Mouse (Mus musculus) gastrocnemius, postnatal 14 days (tissue): ENCODE results near the gene Gm49380. TPM values are rescaled to one million over a fixed set of nuclear protein-coding genes. Genes with fewer than 3 reads are reported as not detected.

Source experiments
- DNase-seq: peaks from one replicate; pipeline ENCODE4 v3.0.0; 2021; ENCODE audit warnings: mixed read lengths
- intact Hi-C: fragments of 180-260 bp; cut with DNase I; formaldehyde crosslinking; loops from one replicate; pipeline ENCODE4 v1.15.1; 2025; ENCODE audit warnings: low total_unique reads
- total RNA-seq, 2 experiments: library from RNA; stranded (reverse); gene quantifications; 2 replicates each; pipeline ENCODE4 v1.2.3; 2021

Gene Gm49380
- total RNA-seq, 2 experiments from 2014 or later = 0.23 to 1.2 TPM

DNA sequence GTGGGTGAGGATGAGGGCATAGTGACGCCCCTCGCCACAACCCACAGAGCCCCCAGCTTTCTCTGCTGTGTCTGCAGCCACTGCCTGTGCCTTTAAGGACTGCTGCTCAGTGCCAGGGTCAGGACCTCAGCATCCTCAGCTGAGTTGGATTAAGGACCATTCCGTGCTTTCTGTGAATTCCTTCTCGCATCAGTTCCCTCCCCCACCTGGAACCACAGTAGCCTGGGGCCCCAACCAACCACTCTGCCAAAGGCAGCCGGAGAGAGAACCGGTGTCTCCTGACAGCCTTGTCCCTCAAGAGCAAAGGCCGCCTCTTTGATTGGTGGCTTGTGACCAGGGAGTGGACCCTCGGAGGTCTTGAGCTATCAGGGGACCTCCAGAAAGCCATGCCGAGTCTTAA lies 11.8 kb downstream of the Gm49380 start, which contains the start of gene Mfrp:
Gene Mfrp, plus strand, starts transcription at position 240 of the 400 bp plus-strand sequence.
- DNase-seq = no peak
- intact Hi-C loops = no loop called here

- intact Hi-C loops = no loop called here
- DNase-seq = no peak
These were observed 16.8 kb downstream of the Gm49380 start for GRCm38 (mm10) chr9:44096536-44096935.

GRCm38 (mm10) chr9:44095781-44096180 lies 17.5 kb downstream of the Gm49380 start:
- DNase-seq = no peak
- intact Hi-C loops = no loop called here

GRCm38 (mm10) chr9:44094737-44095136 lies 18.6 kb downstream of the Gm49380 start:
- intact Hi-C loops = no loop called here
- no peak for DNase-seq

- peak; percentile 85 for DNase-seq
- intact Hi-C loops = no loop called here
These were observed 19.4 kb downstream of the Gm49380 start for GRCm38 (mm10) chr9:44093612-44094503.

- intact Hi-C loops = no loop called here
- no peak for DNase-seq
These were observed 24.3 kb downstream of the Gm49380 start for GRCm38 (mm10) chr9:44088877-44089608.

- intact Hi-C loops = no loop called here
- DNase-seq = peak; percentile 69
These were observed 25.4 kb downstream of the Gm49380 start for GRCm38 (mm10) chr9:44087761-44088455.

DNA sequence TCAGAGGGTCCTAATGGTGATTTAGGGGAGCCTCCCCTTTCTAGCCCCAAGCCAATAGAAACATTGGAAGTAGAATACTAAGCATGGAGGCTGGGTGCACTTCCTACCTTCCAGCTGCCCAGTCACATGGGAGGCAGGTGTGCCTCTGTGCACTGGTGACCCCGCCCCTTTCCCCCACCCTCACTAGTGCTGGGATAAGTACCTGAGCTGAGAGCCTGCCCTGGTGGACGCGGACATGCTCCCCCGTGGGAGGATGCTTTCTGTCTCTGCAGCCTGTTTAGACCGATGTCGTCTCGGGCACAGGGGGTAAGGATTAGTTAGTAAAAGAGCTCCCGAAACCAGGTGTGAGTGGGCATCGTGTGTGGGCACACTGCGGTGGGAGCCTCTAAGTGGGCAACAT lies 26.3 kb downstream of the Gm49380 start:
- no peak for DNase-seq
- intact Hi-C loops = no loop called here

- intact Hi-C loops = no loop called here
- DNase-seq = peak; percentile 76
These were observed 27.3 kb downstream of the Gm49380 start for GRCm38 (mm10) chr9:44085741-44086665.

GRCm38 (mm10) chr9:44085276-44085675 lies 28.0 kb downstream of the Gm49380 start:
- intact Hi-C loops = no loop called here
- no peak for DNase-seq

GRCm38 (mm10) chr9:44084659-44085229 lies 28.6 kb downstream of the Gm49380 start:
- DNase-seq = peak; percentile 97
- intact Hi-C loops = no loop called here

DNA sequence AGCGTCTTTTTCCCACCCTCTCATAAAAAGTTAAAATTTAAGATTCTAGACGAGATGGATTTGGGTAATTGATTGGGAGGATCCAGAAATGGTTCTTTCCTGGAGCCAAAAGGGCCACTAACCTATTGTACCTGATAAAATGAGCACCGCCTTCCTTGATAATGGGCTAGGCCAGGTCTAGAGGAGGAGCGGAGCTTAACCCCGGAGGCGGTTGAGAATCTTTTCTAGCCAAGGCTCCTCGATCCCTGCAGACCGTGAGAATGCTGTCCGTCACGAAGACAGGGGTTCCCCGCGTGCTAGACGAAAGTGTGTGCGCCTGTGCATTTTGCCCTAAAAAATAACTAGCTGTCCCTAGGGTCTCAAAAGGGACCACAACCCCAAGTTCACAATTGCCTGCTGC lies 29.1 kb downstream of the Gm49380 start:
- intact Hi-C loops = no loop called here
- no peak for DNase-seq

- no peak for DNase-seq
- intact Hi-C loops = no loop called here
These were observed 29.7 kb downstream of the Gm49380 start for GRCm38 (mm10) chr9:44083392-44084121.

DNA sequence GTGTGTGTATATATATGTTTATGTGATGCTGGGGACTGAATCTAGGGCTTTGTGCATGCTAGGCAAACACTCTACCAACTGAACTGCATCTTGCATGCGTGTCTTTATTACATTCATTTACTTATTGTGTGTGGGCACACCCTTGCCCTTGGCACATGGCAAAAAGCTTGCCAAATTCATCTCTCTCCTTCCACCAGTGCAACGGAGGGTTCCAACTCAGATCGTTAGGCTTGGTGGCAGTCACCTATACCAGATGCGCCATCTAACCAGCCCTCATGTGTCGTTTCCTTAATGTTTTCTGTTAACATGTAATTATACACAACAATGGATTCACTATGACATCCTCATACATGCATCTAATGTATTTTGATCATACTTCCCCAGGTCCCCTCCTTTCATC lies 31.0 kb downstream of the Gm49380 start:
- intact Hi-C loops = no loop called here
- no peak for DNase-seq

DNA sequence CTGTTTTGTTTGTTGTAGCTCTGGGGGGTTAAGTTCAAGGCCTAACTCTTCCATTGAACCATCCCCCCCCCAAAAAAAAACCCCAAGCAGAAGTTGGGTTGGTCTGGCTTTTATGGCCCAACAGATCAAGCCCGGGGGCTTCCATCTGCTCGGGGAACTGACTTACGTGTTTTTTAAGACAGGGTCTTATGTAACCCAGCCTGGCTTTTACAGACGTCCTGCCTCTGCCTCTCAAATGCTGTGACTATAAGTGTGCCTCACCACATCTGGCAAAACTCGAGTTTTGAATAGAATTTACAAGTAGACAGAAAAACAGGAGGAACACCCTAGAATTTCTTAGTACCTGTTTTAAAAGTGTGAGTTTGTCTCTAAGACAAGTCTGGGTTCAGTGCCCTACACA lies 31.7 kb downstream of the Gm49380 start:
- DNase-seq = no peak
- intact Hi-C loops = no loop called here

DNA sequence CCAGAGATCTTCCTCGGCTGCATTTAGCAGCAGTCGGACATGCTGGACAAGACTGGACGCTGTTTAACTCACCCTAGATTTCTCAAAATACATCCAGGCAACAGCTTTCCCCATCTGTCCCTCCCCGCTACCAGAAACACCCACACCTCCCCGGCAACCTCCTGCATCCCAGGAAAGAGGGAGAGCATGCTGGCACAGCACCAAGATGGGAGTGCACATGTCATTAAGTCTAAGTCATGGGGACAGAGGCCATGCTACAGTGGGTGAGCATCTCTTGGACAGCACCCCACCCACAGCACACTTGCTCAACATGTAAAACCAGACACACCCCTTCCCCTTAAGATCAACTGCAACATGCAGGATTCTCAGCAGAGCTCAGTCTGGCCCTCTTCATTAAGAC lies 32.3 kb downstream of the Gm49380 start:
- intact Hi-C loops = no loop called here
- DNase-seq = no peak

GRCm38 (mm10) chr9:44079997-44080780 lies 33.1 kb downstream of the Gm49380 start:
- intact Hi-C loops = no loop called here
- no peak for DNase-seq
